Mouse (Mus musculus) brain, embryonic 14.5 days (tissue): Measurements from ENCODE around the gene Gm49337.

Source experiments
- CTCF ChIP-seq: fragments of 200-500 bp; IDR thresholded peaks from 2 replicates; pipeline ENCODE4 v1.5.1; 2012; ENCODE audit warnings: inconsistent platforms, mild to moderate bottlenecking, moderate library complexity, borderline replicate concordance; ENCODE audit not compliant: insufficient read depth, insufficient read length; ENCODE audit errors: extremely low read depth
- POLR2A ChIP-seq: fragments of 200-500 bp; IDR thresholded peaks from 2 replicates; pipeline ENCODE4 v1.6.1; 2012; ENCODE audit warnings: mild to moderate bottlenecking, inconsistent platforms, borderline replicate concordance; ENCODE audit not compliant: poor library complexity, insufficient read depth, insufficient read length, severe bottlenecking; ENCODE audit errors: extremely low read depth

DNA sequence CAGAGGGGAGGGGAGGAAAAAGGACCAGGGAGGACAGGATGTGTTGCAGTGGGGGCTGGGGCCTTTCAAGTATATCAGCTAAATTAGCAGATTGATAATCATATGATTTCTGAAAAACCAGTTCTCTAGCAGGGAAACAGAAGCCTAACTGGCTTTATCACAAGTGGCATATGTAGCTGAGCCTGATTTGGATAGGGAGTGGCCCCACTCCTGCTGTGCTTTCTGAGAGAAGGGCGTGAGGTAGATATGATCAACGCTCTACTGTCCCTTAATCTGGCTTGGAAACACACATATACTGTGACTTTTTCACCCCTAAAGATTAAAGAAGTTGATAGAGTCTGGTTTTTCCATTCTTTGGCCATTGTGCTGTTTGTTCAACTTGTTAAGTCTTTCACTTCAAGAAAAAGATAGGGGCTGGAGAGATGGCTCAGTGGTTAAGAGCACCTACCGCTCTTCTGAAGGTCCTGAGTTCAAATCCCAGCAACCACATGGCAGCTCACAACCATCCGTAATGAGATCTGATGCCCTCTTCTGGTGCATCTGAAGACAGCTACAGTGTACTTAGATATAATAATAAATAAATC is 47.3 kb upstream of the Gm49337 start:
- TF ChIP-seq POLR2A (no peak), CTCF (no peak)
